Mouse (Mus musculus) brain, embryonic 14.5 days (tissue): ENCODE data around the gene Nek3.

Experiments
- CTCF ChIP-seq: fragments of 200-500 bp; IDR thresholded peaks from 2 replicates; pipeline ENCODE4 v1.5.1; 2012; ENCODE audit warnings: inconsistent platforms, mild to moderate bottlenecking, moderate library complexity, borderline replicate concordance; ENCODE audit not compliant: insufficient read depth, insufficient read length; ENCODE audit errors: extremely low read depth
- POLR2A ChIP-seq: fragments of 200-500 bp; IDR thresholded peaks from 2 replicates; pipeline ENCODE4 v1.6.1; 2012; ENCODE audit warnings: mild to moderate bottlenecking, inconsistent platforms, borderline replicate concordance; ENCODE audit not compliant: poor library complexity, insufficient read depth, insufficient read length, severe bottlenecking; ENCODE audit errors: extremely low read depth

DNA sequence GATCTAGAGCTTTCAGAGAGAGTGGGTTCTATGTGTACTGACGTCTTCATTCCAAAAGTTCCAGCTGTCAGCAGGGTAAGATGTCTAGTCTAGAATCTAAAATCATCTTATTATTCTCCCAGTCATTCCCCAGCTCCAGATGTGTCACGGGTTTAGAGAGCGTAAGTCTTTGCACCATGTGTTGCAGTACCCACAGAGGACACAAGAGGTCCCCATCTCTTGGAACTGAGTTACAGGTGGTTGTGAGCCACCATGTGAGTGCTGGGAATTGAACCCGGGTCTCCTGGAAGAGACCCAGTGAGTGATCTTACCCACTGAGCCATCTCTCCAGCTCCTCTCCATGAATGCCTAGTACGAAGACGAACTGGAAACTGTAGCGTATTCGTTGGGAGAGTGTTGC lies 33.2 kb upstream of the Nek3 start:
- no peak; the same call in 1 of the 2 replicates for TF ChIP-seq CTCF
- TF ChIP-seq POLR2A = no peak
